Mouse (Mus musculus): ENCODE measurements at regions not wholly inside any gene's neighbourhood (a gene's known extent, or its start where the extent isn't known, plus 50 kb on each side); places are given as distances from the start of the nearest gene placed in this dataset.
A peak's percentile ranks its signal among the peaks of the same experiment; 100 is the strongest.

GRCm38 (mm10) chr9:13978842-13979241 lies 151.3 kb downstream of the Fam76b start:
- Histone ChIP-seq H3K4me3 (ENCODE audit: low read depth, low read length) (no peak overlapping the region), H3K36me3 (replicated peaks; ENCODE audit: control insufficient read depth, insufficient read depth, low read length) (no peaks in the 10 kb centered on the region), H3K9me3 (replicated peaks; ENCODE audit: control insufficient read depth, low read length) (no peaks in the 10 kb centered on the region), H3K9ac (replicated peaks; ENCODE audit: low read depth, low read length) (no peak overlapping the region), H3K4me2 (ENCODE audit: low read depth, low read length) (no peak overlapping the region), H3K4me1 (ENCODE audit: control insufficient read depth, insufficient read depth) (no peaks in the 10 kb centered on the region), H3K27me3 (ENCODE audit: control insufficient read depth, insufficient read depth, low read length) (no peaks in the 10 kb centered on the region), H3K27ac (ENCODE audit: low read depth) (no peak overlapping the region)
- no peak for TF ChIP-seq EP300 (IDR thresholded peaks at IDR 0.05; ENCODE audit: low read depth)
- no peak for DNase-seq (ENCODE audit: low spot score)
- no peak for ATAC-seq (ENCODE audit: insufficient read depth, low read depth)
- 69% methylated on average over 6 of the region's 6 CpGs for WGBS

- no peak for TF ChIP-seq EP300 (IDR thresholded peaks at IDR 0.05; ENCODE audit: low read depth)
- no peak for TF ChIP-seq CTCF (IDR thresholded peaks at IDR 0.05; ENCODE audit: low read depth)
- DNase-seq (ENCODE audit: low spot score) (no peak), ATAC-seq (ENCODE audit: insufficient read depth, low read depth) (no peak)
- H3K36me3 ChIP-seq (replicated peaks; ENCODE audit: control insufficient read depth, insufficient read depth, low read length) = no peaks in the 10 kb centered on the region
- H3K27ac ChIP-seq (ENCODE audit: low read depth) = no peak overlapping the region
- WGBS = 76% methylated on average over 8 of the region's 8 CpGs
- H3K4me1 ChIP-seq (ENCODE audit: control insufficient read depth, insufficient read depth) = no peaks in the 10 kb centered on the region
- no peaks in the 10 kb centered on the region for H3K27me3 ChIP-seq (ENCODE audit: control insufficient read depth, insufficient read depth, low read length)
- H3K9me3 ChIP-seq (replicated peaks; ENCODE audit: control insufficient read depth, low read length) = no peaks in the 10 kb centered on the region
- no peak overlapping the region for H3K9ac ChIP-seq (replicated peaks; ENCODE audit: low read depth, low read length)
- H3K4me3 ChIP-seq (ENCODE audit: low read depth, low read length) = no peak overlapping the region
- no peak overlapping the region for H3K4me2 ChIP-seq (ENCODE audit: low read depth, low read length)
These were observed 160.0 kb downstream of the Fam76b start for GRCm38 (mm10) chr9:13987486-13987885.

- Histone ChIP-seq H3K27ac (ENCODE audit: low read depth) (no peak overlapping the region), H3K4me1 (ENCODE audit: control insufficient read depth, insufficient read depth) (no peaks in the 10 kb centered on the region), H3K36me3 (replicated peaks; ENCODE audit: control insufficient read depth, insufficient read depth, low read length) (no peaks in the 10 kb centered on the region), H3K27me3 (ENCODE audit: control insufficient read depth, insufficient read depth, low read length) (no peaks in the 10 kb centered on the region), H3K4me3 (ENCODE audit: low read depth, low read length) (no peak overlapping the region), H3K4me2 (ENCODE audit: low read depth, low read length) (no peak overlapping the region), H3K9ac (replicated peaks; ENCODE audit: low read depth, low read length) (no peak overlapping the region), H3K9me3 (replicated peaks; ENCODE audit: control insufficient read depth, low read length) (no peaks in the 10 kb centered on the region)
- DNase-seq (ENCODE audit: low spot score) (peak; percentile 54), ATAC-seq (ENCODE audit: insufficient read depth, low read depth) (peak; percentile 70; the same call in 1 of the 2 replicates)
- WGBS = 46% methylated on average over 4 of the region's 4 CpGs
- TF ChIP-seq CTCF (IDR thresholded peaks at IDR 0.05; ENCODE audit: low read depth) (no peak), EP300 (IDR thresholded peaks at IDR 0.05; ENCODE audit: low read depth) (no peak)
These were observed 161.4 kb downstream of the Fam76b start for GRCm38 (mm10) chr9:13988901-13989300.

- ATAC-seq (ENCODE audit: insufficient read depth, low read depth) = no peak
- Histone ChIP-seq H3K9ac (replicated peaks; ENCODE audit: low read depth, low read length) (no peak overlapping the region), H3K36me3 (replicated peaks; ENCODE audit: control insufficient read depth, insufficient read depth, low read length) (no peaks in the 10 kb centered on the region), H3K4me1 (ENCODE audit: control insufficient read depth, insufficient read depth) (no peaks in the 10 kb centered on the region), H3K4me2 (ENCODE audit: low read depth, low read length) (no peak overlapping the region), H3K27ac (ENCODE audit: low read depth) (no peak overlapping the region), H3K4me3 (ENCODE audit: low read depth, low read length) (no peak overlapping the region), H3K27me3 (ENCODE audit: control insufficient read depth, insufficient read depth, low read length) (no peaks in the 10 kb centered on the region), H3K9me3 (replicated peaks; ENCODE audit: control insufficient read depth, low read length) (no peaks in the 10 kb centered on the region)
- DNase-seq (ENCODE audit: low spot score) = no peak
- 65% methylated on average over 7 of the region's 7 CpGs for WGBS
- no peak for TF ChIP-seq EP300 (IDR thresholded peaks at IDR 0.05; ENCODE audit: low read depth)
- TF ChIP-seq CTCF (IDR thresholded peaks at IDR 0.05; ENCODE audit: low read depth) = no peak
These were observed 163.4 kb downstream of the Fam76b start for GRCm38 (mm10) chr9:13990960-13991359.

- TF ChIP-seq CTCF (IDR thresholded peaks at IDR 0.05; ENCODE audit: low read depth) (no peak), EP300 (IDR thresholded peaks at IDR 0.05; ENCODE audit: low read depth) (no peak)
These were observed 165.2 kb downstream of the Fam76b start for GRCm38 (mm10) chr9:13992728-13993127.

GRCm38 (mm10) chr9:13999358-13999757 lies 171.8 kb downstream of the Fam76b start:
- no peak for ATAC-seq (ENCODE audit: insufficient read depth, low read depth)
- Histone ChIP-seq H3K4me1 (ENCODE audit: control insufficient read depth, insufficient read depth) (no peaks in the 10 kb centered on the region), H3K36me3 (replicated peaks; ENCODE audit: control insufficient read depth, insufficient read depth, low read length) (no peaks in the 10 kb centered on the region), H3K4me2 (ENCODE audit: low read depth, low read length) (no peak overlapping the region), H3K4me3 (ENCODE audit: low read depth, low read length) (no peak overlapping the region), H3K27me3 (ENCODE audit: control insufficient read depth, insufficient read depth, low read length) (no peaks in the 10 kb centered on the region), H3K27ac (ENCODE audit: low read depth) (no peak overlapping the region), H3K9me3 (replicated peaks; ENCODE audit: control insufficient read depth, low read length) (no peaks in the 10 kb centered on the region), H3K9ac (replicated peaks; ENCODE audit: low read depth, low read length) (no peak overlapping the region)
- DNase-seq (ENCODE audit: low spot score) = no peak
- no peak for TF ChIP-seq CTCF (IDR thresholded peaks at IDR 0.05; ENCODE audit: low read depth)
- TF ChIP-seq EP300 (IDR thresholded peaks at IDR 0.05; ENCODE audit: low read depth) = no peak
- 69% methylated on average over 4 of the region's 4 CpGs for WGBS

More at GRCm38 (mm10) chr9:13992728-13993127, 165.2 kb downstream of the Fam76b start:
- H3K9ac ChIP-seq (replicated peaks; ENCODE audit: low read depth, low read length) = no peak overlapping the region
- no peaks in the 10 kb centered on the region for H3K9me3 ChIP-seq (replicated peaks; ENCODE audit: control insufficient read depth, low read length)
- no peak overlapping the region for H3K27ac ChIP-seq (ENCODE audit: low read depth)
- no peak overlapping the region for H3K4me3 ChIP-seq (ENCODE audit: low read depth, low read length)
- H3K4me1 ChIP-seq (ENCODE audit: control insufficient read depth, insufficient read depth) = no peaks in the 10 kb centered on the region
- H3K27me3 ChIP-seq (ENCODE audit: control insufficient read depth, insufficient read depth, low read length) = no peaks in the 10 kb centered on the region
- no peak for ATAC-seq (ENCODE audit: insufficient read depth, low read depth)
- no peak for DNase-seq (ENCODE audit: low spot score)
- no peak overlapping the region for H3K4me2 ChIP-seq (ENCODE audit: low read depth, low read length)
- no peaks in the 10 kb centered on the region for H3K36me3 ChIP-seq (replicated peaks; ENCODE audit: control insufficient read depth, insufficient read depth, low read length)
- 72% methylated on average over 6 of the region's 6 CpGs for WGBS
